ENCODE assay signal across 14 mouse cellular contexts in the genomic region with DNA sequence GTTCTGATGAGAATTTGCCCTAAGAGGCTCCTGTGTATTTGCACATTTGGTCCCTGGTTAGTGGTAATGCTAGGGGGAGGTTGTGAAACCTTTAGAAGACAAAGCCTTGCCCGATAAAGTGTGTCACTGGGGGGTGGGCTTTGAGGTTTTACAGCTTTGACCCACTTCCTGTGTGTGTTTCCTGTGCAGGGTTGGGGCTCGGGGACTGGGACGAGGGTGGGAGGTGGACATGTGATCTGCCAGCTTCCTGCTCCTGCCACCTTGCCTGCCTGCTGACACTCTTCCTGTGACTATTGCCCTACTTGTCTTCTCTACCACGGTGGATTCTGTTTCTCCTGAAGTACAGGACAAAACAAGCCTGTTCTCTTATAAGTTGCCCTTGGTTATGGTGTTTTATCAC.
DNase-seq lines count a peak whose midpoint lies in the region; ATAC-seq lines count a peak whose summit lies in the region.
"Had no signal": no experiment of that assay in that cellular context is flagged by ENCODE, and none has a peak within 500 bp of the region (broad histone marks: within the 10 kb centered on the region; RNA-seq: fewer than 3 reads in every experiment).

No protein-coding gene starts in this region.

- no peaks in the 10 kb centered on the region for H3K27me3 ChIP-seq in limb, embryonic 11.5 days (ENCODE audit: control insufficient read depth, insufficient read depth, low read length)
- H3K27me3 ChIP-seq in forebrain, embryonic 10.5 days (ENCODE audit: poor library complexity, severe bottlenecking): no peaks in the 10 kb centered on the region
- H3K27me3 ChIP-seq: limb, embryonic 15.5 days had no signal

- H3K9me3 ChIP-seq in limb, embryonic 11.5 days (ENCODE audit: control insufficient read depth, low read length): no peaks in the 10 kb centered on the region
- no peaks in the 10 kb centered on the region for H3K9me3 ChIP-seq in forebrain, embryonic 10.5 days
- H3K9me3 ChIP-seq: G1E; limb, embryonic 15.5 days had no signal

- no peak overlapping the region for H3K9ac ChIP-seq in limb, embryonic 11.5 days (ENCODE audit: low read length)
- H3K9ac ChIP-seq: limb, embryonic 15.5 days had no signal

- no peak overlapping the region for H3K4me2 ChIP-seq in limb, embryonic 11.5 days (ENCODE audit: low read depth, severe bottlenecking)
- H3K4me2 ChIP-seq: limb, embryonic 15.5 days had no signal

- H3K27ac ChIP-seq in limb, embryonic 11.5 days (replicated peaks; ENCODE audit: low read depth, low read length): no peak overlapping the region
- H3K27ac ChIP-seq in forebrain, embryonic 10.5 days: no peak overlapping the region
- H3K27ac ChIP-seq: heart, adult 2 months; limb, embryonic 15.5 days had no signal

- H3K4me1 ChIP-seq in limb, embryonic 11.5 days (ENCODE audit: control insufficient read depth, insufficient read depth, low read length): 0 out of 2 replicates have a peak, but pooled peaks cover 4% of the 10 kb centered on the region
- H3K4me1 ChIP-seq in forebrain, embryonic 10.5 days: no peaks in the 10 kb centered on the region
- H3K4me1 ChIP-seq: limb, embryonic 15.5 days had no signal

- 29% methylated on average over 4 of the region's 4 CpGs for WGBS in limb, embryonic 11.5 days
- 70% methylated on average over 4 of the region's 4 CpGs for WGBS in forebrain, embryonic 10.5 days

- no peaks in the 10 kb centered on the region for H3K36me3 ChIP-seq in limb, embryonic 11.5 days (ENCODE audit: control insufficient read depth, insufficient read depth, low read length)
- H3K36me3 ChIP-seq in forebrain, embryonic 10.5 days (replicated peaks): no peaks in the 10 kb centered on the region
- H3K36me3 ChIP-seq: G1E; limb, embryonic 15.5 days had no signal

- peak; percentile 22 for DNase-seq in retina, postnatal 1 day
- DNase-seq in retina, embryonic 14.5 days (ENCODE audit: low spot score): no peak
- peak; percentile 21 for DNase-seq in limb, embryonic 11.5 days (ENCODE audit: low spot score)
- DNase-seq in thymus, postnatal 36 days: peak; percentile 88 to 95
- no peak for DNase-seq in forebrain, embryonic 10.5 days (ENCODE audit: extremely low spot score, low spot score)
- DNase-seq in embryo, embryonic 10.5 days (ENCODE audit: low spot score): no peak
- no peak for DNase-seq in cerebellum, postnatal 14 days
- DNase-seq: adrenal gland, adult 8-10 months; cerebellum, postnatal 25 days had no signal

- no peak for ATAC-seq in limb, embryonic 11.5 days (ENCODE audit: insufficient number of reproducible peaks, low FRiP score, low TSS enrichment, low read depth)
- peak; percentile 56 for ATAC-seq in neutrophil, adult 5-6 weeks (ENCODE audit: extremely low read depth, insufficient number of reproducible peaks, low FRiP score, poor library complexity, severe bottlenecking)
- ATAC-seq: hindbrain, embryonic 16.5 days had no signal

- H3K4me3 ChIP-seq in limb, embryonic 11.5 days (ENCODE audit: low read depth, low read length): no peak overlapping the region
- H3K4me3 ChIP-seq in forebrain, embryonic 10.5 days: no peak overlapping the region
- H3K4me3 ChIP-seq: heart, adult 2 months; limb, embryonic 15.5 days had no signal

Comparison
In these comparisons a context has a peak if more than half of its experiments do, and no peak if none do; other contexts are left out.
1. DNase-seq: peak in retina, postnatal 1 day (single experiment), limb, embryonic 11.5 days (single experiment) and thymus, postnatal 36 days (2 of 2); none in retina, embryonic 14.5 days (single experiment), forebrain, embryonic 10.5 days (single experiment), embryo, embryonic 10.5 days (single experiment) and cerebellum, postnatal 14 days (0 of 2).